In genomic region chr7:116606255-116606654, GRCm38 (mm10) we compare ENCODE assay signal across 24 mouse cellular contexts.
DNase-seq lines count a peak whose midpoint lies in the region; ATAC-seq lines count a peak whose summit lies in the region.
"Had no signal": no experiment of that assay in that cellular context is flagged by ENCODE, and none has a peak within 500 bp of the region (broad histone marks: within the 10 kb centered on the region; RNA-seq: fewer than 3 reads in every experiment).

No protein-coding gene starts in this region.

- H3K4me3 ChIP-seq in forebrain, embryonic 14.5 days (ENCODE audit: low read depth, low read length), result no peak overlapping the region
- H3K4me3 ChIP-seq in forebrain, embryonic 11.5 days (ENCODE audit: low read depth, low read length), result no peak overlapping the region
- no peak overlapping the region for H3K4me3 ChIP-seq in neural tube, embryonic 15.5 days (replicated peaks)
- H3K4me3 ChIP-seq: embryonic facial prominence, embryonic 10.5 days; heart, embryonic 12.5 days; hindbrain, embryonic 10.5 days; kidney, embryonic 15.5 days; midbrain, embryonic 12.5 days had no signal

- DNase-seq in forebrain, embryonic 14.5 days (ENCODE audit: low spot score), result peak; percentile 18
- no peak for DNase-seq in forebrain, embryonic 11.5 days (ENCODE audit: low spot score)
- peak; percentile 38 for DNase-seq in testis, postnatal 10 days (ENCODE audit: low spot score)
- no peak for DNase-seq in testis, postnatal 14 days (ENCODE audit: low spot score)
- peak; percentile 67 for DNase-seq in cerebellum, adult 9-11 months
- no peak for DNase-seq in yolk sac, embryonic 10.5 days (ENCODE audit: low spot score)
- DNase-seq in gastrocnemius, adult 18-20 months (ENCODE audit: low spot score), result no peak
- DNase-seq: adrenal gland, postnatal 25 days; forebrain, postnatal 0 days; gastrocnemius, postnatal 25 days; heart, postnatal 10 days; lung, adult 18-20 months; retina, postnatal 1 day; right cerebral cortex, postnatal 4 days; thymus, adult 18-20 months; thymus, postnatal 36 days had no signal

- peaks cover 2% of the 10 kb centered on the region; the same call in 1 of the 2 replicates for H3K4me1 ChIP-seq in forebrain, embryonic 14.5 days (ENCODE audit: control insufficient read depth, insufficient read depth, low read length)
- peaks cover 4% of the 10 kb centered on the region; the same call in 1 of the 2 replicates for H3K4me1 ChIP-seq in forebrain, embryonic 11.5 days (replicated peaks; ENCODE audit: control insufficient read depth, insufficient read depth, low read length)
- peaks cover 7% of the 10 kb centered on the region for H3K4me1 ChIP-seq in neural tube, embryonic 15.5 days

- peaks cover 4% of the 10 kb centered on the region; the same call in 1 of the 2 replicates for H3K9me3 ChIP-seq in forebrain, embryonic 14.5 days (replicated peaks; ENCODE audit: control insufficient read depth, low read length)
- no peaks in the 10 kb centered on the region for H3K9me3 ChIP-seq in forebrain, embryonic 11.5 days (ENCODE audit: control insufficient read depth, low read length)
- no peaks in the 10 kb centered on the region for H3K9me3 ChIP-seq in neural tube, embryonic 15.5 days (replicated peaks)
- H3K9me3 ChIP-seq: embryonic facial prominence, embryonic 10.5 days; heart, embryonic 12.5 days; hindbrain, embryonic 10.5 days; kidney, embryonic 15.5 days; midbrain, embryonic 12.5 days had no signal

- no peaks in the 10 kb centered on the region for H3K36me3 ChIP-seq in forebrain, embryonic 14.5 days (ENCODE audit: control insufficient read depth, insufficient read depth, low read length)
- H3K36me3 ChIP-seq in forebrain, embryonic 11.5 days (ENCODE audit: control insufficient read depth, insufficient read depth, low read length), result no peaks in the 10 kb centered on the region
- H3K36me3 ChIP-seq in neural tube, embryonic 15.5 days, result no peaks in the 10 kb centered on the region
- H3K36me3 ChIP-seq: embryonic facial prominence, embryonic 10.5 days; heart, embryonic 12.5 days; hindbrain, embryonic 10.5 days; kidney, embryonic 15.5 days; midbrain, embryonic 12.5 days had no signal

- no peak overlapping the region for H3K27ac ChIP-seq in forebrain, embryonic 14.5 days (ENCODE audit: low read depth, low read length)
- no peak overlapping the region for H3K27ac ChIP-seq in forebrain, embryonic 11.5 days (ENCODE audit: low read depth, low read length)
- no peak overlapping the region for H3K27ac ChIP-seq in neural tube, embryonic 15.5 days (replicated peaks)
- H3K27ac ChIP-seq: embryonic facial prominence, embryonic 10.5 days; hindbrain, embryonic 10.5 days; kidney, embryonic 15.5 days; midbrain, embryonic 12.5 days had no signal

- H3K27me3 ChIP-seq in forebrain, embryonic 14.5 days (replicated peaks; ENCODE audit: control insufficient read depth, insufficient read depth, low read length), result no peaks in the 10 kb centered on the region
- H3K27me3 ChIP-seq in forebrain, embryonic 11.5 days (ENCODE audit: control insufficient read depth, insufficient read depth, low read length), result no peaks in the 10 kb centered on the region; the same call in 1 of the 2 replicates
- H3K27me3 ChIP-seq in neural tube, embryonic 15.5 days (replicated peaks), result no peaks in the 10 kb centered on the region
- H3K27me3 ChIP-seq: heart, embryonic 12.5 days; kidney, embryonic 15.5 days had no signal

- 77% methylated on average over 6 of the region's 6 CpGs for WGBS in forebrain, embryonic 14.5 days
- WGBS in forebrain, embryonic 11.5 days, result 92% methylated on average over 6 of the region's 6 CpGs
- 70% methylated on average over 6 of the region's 6 CpGs for WGBS in neural tube, embryonic 15.5 days

- no peak overlapping the region for H3K9ac ChIP-seq in forebrain, embryonic 14.5 days (ENCODE audit: low read length)
- no peak overlapping the region for H3K9ac ChIP-seq in forebrain, embryonic 11.5 days (ENCODE audit: low read length)
- no peak overlapping the region for H3K9ac ChIP-seq in neural tube, embryonic 15.5 days (replicated peaks)
- H3K9ac ChIP-seq: forebrain, postnatal 0 days; heart, embryonic 12.5 days; kidney, embryonic 15.5 days; midbrain, embryonic 12.5 days had no signal

- no peak overlapping the region for H3K4me2 ChIP-seq in forebrain, embryonic 14.5 days (ENCODE audit: low read length)
- no peak overlapping the region for H3K4me2 ChIP-seq in forebrain, embryonic 11.5 days (ENCODE audit: low read depth, low read length, severe bottlenecking)
- no peak overlapping the region for H3K4me2 ChIP-seq in neural tube, embryonic 15.5 days
- H3K4me2 ChIP-seq: heart, embryonic 12.5 days; kidney, embryonic 15.5 days; liver, embryonic 11.5 days; midbrain, embryonic 12.5 days had no signal

- no peak for ATAC-seq in forebrain, embryonic 14.5 days
- no peak for ATAC-seq in forebrain, embryonic 11.5 days (replicated peaks; ENCODE audit: low FRiP score)
- ATAC-seq in neural tube, embryonic 15.5 days (ENCODE audit: low FRiP score), result no peak
- ATAC-seq: forebrain, postnatal 0 days; intestine, postnatal 0 days had no signal

Comparison
In these comparisons a context has a peak if more than half of its experiments do, and no peak if none do; other contexts are left out.
1. DNase-seq: peak in forebrain, embryonic 14.5 days (single experiment), testis, postnatal 10 days (single experiment) and cerebellum, adult 9-11 months (single experiment); none in forebrain, embryonic 11.5 days (single experiment), testis, postnatal 14 days (single experiment), yolk sac, embryonic 10.5 days (single experiment) and gastrocnemius, adult 18-20 months (single experiment).